Mouse (Mus musculus) thymus, adult 2 months (tissue): ENCODE results near the gene Btbd9.

Source experiments
- CTCF ChIP-seq: fragments of 200-500 bp; IDR thresholded peaks from 2 replicates; pipeline ENCODE4 v1.5.1; 2012; ENCODE audit warnings: mild to moderate bottlenecking, control low read depth, low read length, moderate library complexity, borderline replicate concordance; ENCODE audit not compliant: control insufficient read depth, poor library complexity, insufficient read depth; ENCODE audit errors: extremely low read depth
- POLR2A ChIP-seq: fragments of 200-500 bp; IDR thresholded peaks from 2 replicates; pipeline ENCODE4 v1.6.1; 2012; ENCODE audit warnings: mild to moderate bottlenecking, low read length, control low read depth, moderate library complexity; ENCODE audit not compliant: control insufficient read depth, poor library complexity, insufficient read depth; ENCODE audit errors: extremely low read depth

DNA sequence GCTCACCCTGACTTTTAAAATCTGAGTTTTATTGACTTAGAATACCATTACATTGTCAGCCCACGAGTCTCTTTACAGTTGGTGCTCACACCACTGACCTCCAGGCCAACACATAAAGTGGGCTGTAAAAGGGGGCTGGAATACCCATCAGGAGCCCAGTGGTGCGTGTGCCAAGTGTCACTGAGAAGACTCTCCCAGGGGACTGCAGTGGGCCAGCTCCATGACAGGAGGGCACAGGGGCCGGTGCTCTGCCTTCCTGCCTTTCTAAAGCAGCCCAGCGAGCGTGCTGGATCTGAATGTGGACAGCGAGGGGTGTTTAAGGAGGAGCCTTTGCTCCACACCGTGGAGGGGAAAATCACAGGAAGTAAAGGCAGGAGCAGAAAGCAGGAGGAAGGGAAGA lies 322.4 kb downstream of the Btbd9 start:
- TF ChIP-seq POLR2A (no peak), CTCF (no peak)
